8 mouse cellular contexts compared by ENCODE assay signal in genomic region chr4:126254315-126255112, GRCm38 (mm10). TPM values are rescaled to one million over a fixed set of nuclear protein-coding genes. Genes with fewer than 3 reads are reported as not detected.
DNase-seq lines count a peak whose midpoint lies in the region; ATAC-seq and TF ChIP-seq lines count a peak whose summit lies in the region.

No protein-coding gene starts in this region.

- peaks cover 83% of the 10 kb centered on the region for H3K4me1 ChIP-seq in megakaryocyte, embryonic 14.5 days
- H3K4me1 ChIP-seq in heart, embryonic 11.5 days (ENCODE audit: control insufficient read depth, insufficient read depth, low read length), result peaks cover 71% of the 10 kb centered on the region
- peaks cover 22% of the 10 kb centered on the region for H3K4me1 ChIP-seq in lung, embryonic 14.5 days (ENCODE audit: insufficient read depth)

- H3K27me3 ChIP-seq in megakaryocyte, embryonic 14.5 days (replicated peaks), result peaks cover 17% of the 10 kb centered on the region
- no peaks in the 10 kb centered on the region for H3K27me3 ChIP-seq in heart, embryonic 11.5 days (ENCODE audit: control insufficient read depth, insufficient read depth, low read length)
- no peaks in the 10 kb centered on the region for H3K27me3 ChIP-seq in lung, embryonic 14.5 days (ENCODE audit: insufficient read depth, low read length)

- no peak for ATAC-seq in megakaryocyte, adult 5-6 weeks (ENCODE audit: poor library complexity, severe bottlenecking)
- ATAC-seq in heart, embryonic 11.5 days (replicated peaks; ENCODE audit: insufficient number of reproducible peaks, low FRiP score, low TSS enrichment), result no peak
- peak; percentile 2; the same call in 1 of the 2 replicates for ATAC-seq in lung, embryonic 14.5 days (ENCODE audit: insufficient read depth)

- no peaks in the 10 kb centered on the region for H3K36me3 ChIP-seq in megakaryocyte, embryonic 14.5 days (replicated peaks; ENCODE audit: low read length)
- H3K36me3 ChIP-seq in heart, embryonic 11.5 days (ENCODE audit: control insufficient read depth, insufficient read depth, low read length), result no peaks in the 10 kb centered on the region
- no peaks in the 10 kb centered on the region for H3K36me3 ChIP-seq in lung, embryonic 14.5 days (ENCODE audit: insufficient read depth)

- peak overlapping the region; percentile 94 for H3K4me3 ChIP-seq in megakaryocyte, embryonic 14.5 days (replicated peaks)
- peak overlapping the region; percentile 99 for H3K4me3 ChIP-seq in heart, embryonic 11.5 days (ENCODE audit: low read depth, low read length)
- peak overlapping the region; percentile 98 for H3K4me3 ChIP-seq in lung, embryonic 14.5 days (ENCODE audit: low read depth, low read length)

- peak overlapping the region; percentile 98 for H3K4me2 ChIP-seq in heart, embryonic 11.5 days
- peak overlapping the region; percentile 94 for H3K4me2 ChIP-seq in lung, embryonic 14.5 days

- peak; percentile 78 to 79 for DNase-seq in cerebellum, postnatal 10 days
- DNase-seq in kidney, postnatal 36 days, result peak; percentile 37 to 59
- DNase-seq in lung, embryonic 14.5 days, result peak; percentile 70
- DNase-seq in right cerebral cortex, postnatal 4 days, result peak; percentile 56
- DNase-seq in c-Kit-positive CD71-positive TER-119-positive erythroid progenitor cells, embryonic 14.5 days (ENCODE audit: low spot score), result no peak

- TF ChIP-seq CTCF in lung, embryonic 14.5 days (IDR thresholded peaks at IDR 0.05; ENCODE audit: low read depth), result no peak

- no peaks in the 10 kb centered on the region for H3K9me3 ChIP-seq in megakaryocyte, embryonic 14.5 days
- H3K9me3 ChIP-seq in heart, embryonic 11.5 days (replicated peaks; ENCODE audit: control insufficient read depth, low read length), result no peaks in the 10 kb centered on the region
- no peaks in the 10 kb centered on the region for H3K9me3 ChIP-seq in lung, embryonic 14.5 days (ENCODE audit: low read depth, low read length)

- WGBS in heart, embryonic 11.5 days (ENCODE audit: insufficient replicate concordance), result 16% methylated on average over 9 of the region's 9 CpGs
- WGBS in lung, embryonic 14.5 days, result 15% methylated on average over 9 of the region's 9 CpGs

- H3K9ac ChIP-seq in heart, embryonic 11.5 days (ENCODE audit: low read depth, low read length), result peak overlapping the region; percentile 98
- peak overlapping the region; percentile 98 for H3K9ac ChIP-seq in lung, embryonic 14.5 days

- peak overlapping the region; percentile 97 for H3K27ac ChIP-seq in heart, embryonic 11.5 days (ENCODE audit: low read depth, low read length)
- H3K27ac ChIP-seq in lung, embryonic 14.5 days (ENCODE audit: low read depth), result peak overlapping the region; percentile 95

RNA-seq across cellular contexts. Expression of gene Map7d1, which starts 1.6 kb away (rescaled TPM):
- 90.9 and 105 TPM in 2 replicates for polyA plus RNA-seq in megakaryocyte, embryonic 14.5 days (2012; ENCODE audit: insufficient read depth, low replicate concordance)
- 43.9 and 45.9 TPM in 2 replicates for total RNA-seq in megakaryocyte, adult 5-6 weeks (2015)
- 60.7 and 71.3 TPM in 2 replicates for total RNA-seq in megakaryocyte, adult 5-6 weeks (2017)
- polyA plus RNA-seq in heart, embryonic 11.5 days (2014; fragmentation: Nextera tagmentation; extraction: Ambion mirVana), result 37.0 and 44.6 TPM in 2 replicates
- polyA plus RNA-seq in lung, embryonic 14.5 days (2014; fragmentation: Nextera tagmentation; extraction: Ambion mirVana), result 50.7 and 61.1 TPM in 2 replicates

RNA-seq across cellular contexts. Expression of gene Trappc3, which starts 7.6 kb away (rescaled TPM):
- 4.8 and 29.6 TPM in 2 replicates for polyA plus RNA-seq in megakaryocyte, embryonic 14.5 days (2012; ENCODE audit: insufficient read depth, low replicate concordance)
- 30.1 and 40.9 TPM in 2 replicates for total RNA-seq in megakaryocyte, adult 5-6 weeks (2015)
- 56.3 and 58.6 TPM in 2 replicates for total RNA-seq in megakaryocyte, adult 5-6 weeks (2017)
- polyA plus RNA-seq in heart, embryonic 11.5 days (2014; fragmentation: Nextera tagmentation; extraction: Ambion mirVana), result 11.0 and 28.0 TPM in 2 replicates
- polyA plus RNA-seq in lung, embryonic 14.5 days (2014; fragmentation: Nextera tagmentation; extraction: Ambion mirVana), result 26.7 and 28.9 TPM in 2 replicates

RNA-seq across cellular contexts. Expression of gene Col8a2, which starts 32.1 kb away (rescaled TPM):
- not detected in 2 replicates for polyA plus RNA-seq in megakaryocyte, embryonic 14.5 days (2012; ENCODE audit: insufficient read depth, low replicate concordance)
- not detected in 2 replicates for total RNA-seq in megakaryocyte, adult 5-6 weeks (2015)
- total RNA-seq in megakaryocyte, adult 5-6 weeks (2017), result not detected in 2 replicates
- polyA plus RNA-seq in heart, embryonic 11.5 days (2014; fragmentation: Nextera tagmentation; extraction: Ambion mirVana), result 2.0 and 3.0 TPM in 2 replicates
- polyA plus RNA-seq in lung, embryonic 14.5 days (2014; fragmentation: Nextera tagmentation; extraction: Ambion mirVana), result 4.0 and 5.2 TPM in 2 replicates

RNA-seq across cellular contexts. Expression of gene Thrap3, which starts 52.0 kb away (rescaled TPM):
- 40.8 and 101 TPM in 2 replicates for polyA plus RNA-seq in megakaryocyte, embryonic 14.5 days (2012; ENCODE audit: insufficient read depth, low replicate concordance)
- 115 and 119 TPM in 2 replicates for total RNA-seq in megakaryocyte, adult 5-6 weeks (2015)
- total RNA-seq in megakaryocyte, adult 5-6 weeks (2017), result 248 and 291 TPM in 2 replicates
- 131 and 155 TPM in 2 replicates for polyA plus RNA-seq in heart, embryonic 11.5 days (2014; fragmentation: Nextera tagmentation; extraction: Ambion mirVana)
- 262 and 268 TPM in 2 replicates for polyA plus RNA-seq in lung, embryonic 14.5 days (2014; fragmentation: Nextera tagmentation; extraction: Ambion mirVana)
